Mouse (Mus musculus) kidney, postnatal 25 days (tissue): ENCODE data around the gene Gpr35.

ENCODE experiments used
- DNase-seq, 2 experiments: peaks; one replicate each; pipeline ENCODE4 v3.0.0; 2021; ENCODE audit warnings: mixed read lengths in 2 of 2

Gene Gpr35

DNA sequence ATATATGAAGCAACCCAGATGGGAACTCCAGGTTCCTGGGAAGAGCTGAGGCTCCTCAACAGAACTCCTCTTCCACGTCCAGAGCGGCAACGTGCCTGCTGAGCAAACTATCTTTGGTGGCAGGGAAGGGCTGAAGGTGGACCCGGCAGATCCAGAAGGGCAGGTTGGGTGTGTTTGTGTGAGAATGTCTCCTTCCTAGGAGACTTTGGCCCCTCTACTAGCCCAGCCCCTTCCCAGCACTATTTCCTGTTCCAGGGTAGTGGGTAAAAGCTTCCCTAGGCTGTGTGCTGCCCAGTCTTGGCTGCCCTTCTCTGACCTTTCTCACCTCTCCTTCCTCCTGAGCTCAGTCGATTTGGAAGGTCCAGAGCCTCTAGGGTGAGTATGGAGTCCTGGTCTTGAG, at the start of gene Gpr35:
Gene Gpr35 (plus strand): TSS at position 259 of the 400 bp plus-strand sequence.
- peak in 1 of 2 experiments; percentile 49 for DNase-seq

DNA sequence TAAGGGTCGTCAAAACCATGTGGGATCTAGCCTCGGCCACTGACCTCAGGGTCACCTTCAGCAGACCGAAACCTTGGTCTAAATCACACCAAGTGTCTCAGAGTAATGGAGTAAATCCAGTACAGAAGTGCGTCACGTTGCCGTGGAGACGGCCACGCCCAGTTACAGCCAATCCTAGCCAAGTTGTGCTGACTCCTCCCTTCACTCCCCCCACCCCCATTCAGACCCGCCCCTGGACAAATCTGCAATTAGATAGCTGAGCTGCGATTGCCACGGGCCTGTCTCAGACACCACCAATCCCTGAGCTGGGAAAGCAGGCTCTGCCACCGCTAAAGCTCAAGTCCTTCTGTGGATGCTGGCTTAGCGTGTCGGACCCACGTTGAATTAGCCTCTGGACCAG, 47.9 kb upstream of the Gpr35 start, which contains the start of gene Ankmy1:
Gene Ankmy1 (minus strand): TSS at position 121 of the 400 bp plus-strand sequence.
- DNase-seq, result peak; percentile 72 to 83

DNA sequence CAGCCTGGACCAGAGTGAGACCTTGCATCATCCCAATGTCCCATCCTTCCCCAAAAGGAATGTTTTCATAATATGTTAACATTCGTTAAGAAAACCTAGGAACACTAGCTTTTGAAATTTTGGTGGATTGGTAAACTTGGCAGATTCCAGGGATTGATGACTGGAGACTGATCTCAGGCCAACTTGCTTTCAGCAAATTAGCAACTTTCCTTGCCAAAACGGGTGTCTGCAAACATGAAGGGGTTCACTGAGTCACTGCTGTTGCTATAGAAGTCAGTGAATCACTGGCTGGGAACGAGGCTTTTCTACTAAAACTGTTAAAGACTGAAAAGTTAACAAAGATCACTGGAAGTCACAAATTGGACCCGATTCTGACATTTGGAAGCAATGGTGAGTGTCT, 47.0 kb upstream of the Gpr35 start:
- no peak for DNase-seq

GRCm38 (mm10) chr1:92905703-92906310, 44.9 kb upstream of the Gpr35 start:
- DNase-seq, result peak in 1 of 2 experiments; percentile 28

DNA sequence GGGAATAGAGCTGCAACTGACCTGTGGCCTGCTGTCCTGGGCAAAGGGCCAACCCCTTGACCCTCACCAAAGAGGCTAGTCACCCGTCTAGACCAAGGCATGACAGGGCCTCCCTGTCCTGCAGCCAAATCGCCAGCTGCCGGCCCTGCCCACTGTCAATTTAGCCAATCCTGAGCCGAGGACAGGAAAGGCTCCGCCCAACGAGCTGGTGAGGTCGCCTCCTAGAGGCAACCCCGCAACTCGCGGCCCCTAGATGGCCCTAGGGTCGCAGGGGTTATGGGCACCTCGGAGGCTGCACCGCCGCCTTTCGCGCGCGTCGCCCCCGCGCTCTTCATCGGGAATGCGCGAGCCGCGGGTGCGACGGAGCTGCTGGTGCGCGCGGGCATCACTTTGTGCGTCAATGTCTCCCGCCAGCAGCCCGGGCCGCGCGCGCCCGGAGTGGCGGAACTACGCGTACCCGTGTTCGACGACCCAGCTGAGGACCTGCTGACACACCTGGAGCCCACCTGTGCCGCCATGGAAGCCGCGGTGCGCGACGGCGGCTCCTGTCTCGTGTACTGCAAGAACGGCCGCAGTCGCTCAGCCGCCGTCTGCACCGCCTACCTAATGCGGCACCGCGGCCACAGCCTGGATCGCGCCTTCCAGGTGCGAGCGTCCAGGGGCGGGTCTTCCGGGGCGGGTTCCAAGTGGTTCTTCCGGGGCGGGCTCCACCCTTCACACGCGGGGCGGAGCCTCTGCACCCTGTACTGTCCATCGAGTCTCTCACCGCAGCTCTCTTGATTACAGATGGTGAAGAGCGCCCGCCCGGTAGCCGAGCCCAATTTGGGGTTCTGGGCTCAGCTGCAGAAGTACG, 43.7 kb upstream of the Gpr35 start, which contains the start of gene Dusp28:
Gene Dusp28 (plus strand): TSS at position 203 of the 853 bp plus-strand sequence.
- DNase-seq, result peak; percentile 95 to 98

- no peak for DNase-seq
Observed at GRCm38 (mm10) chr1:92907632-92908360, 42.9 kb upstream of the Gpr35 start.

GRCm38 (mm10) chr1:92908664-92909063, 42.0 kb upstream of the Gpr35 start:
- no peak for DNase-seq

- DNase-seq, result peak; percentile 24 to 46
Observed at GRCm38 (mm10) chr1:92909068-92909467, 41.6 kb upstream of the Gpr35 start.

DNA sequence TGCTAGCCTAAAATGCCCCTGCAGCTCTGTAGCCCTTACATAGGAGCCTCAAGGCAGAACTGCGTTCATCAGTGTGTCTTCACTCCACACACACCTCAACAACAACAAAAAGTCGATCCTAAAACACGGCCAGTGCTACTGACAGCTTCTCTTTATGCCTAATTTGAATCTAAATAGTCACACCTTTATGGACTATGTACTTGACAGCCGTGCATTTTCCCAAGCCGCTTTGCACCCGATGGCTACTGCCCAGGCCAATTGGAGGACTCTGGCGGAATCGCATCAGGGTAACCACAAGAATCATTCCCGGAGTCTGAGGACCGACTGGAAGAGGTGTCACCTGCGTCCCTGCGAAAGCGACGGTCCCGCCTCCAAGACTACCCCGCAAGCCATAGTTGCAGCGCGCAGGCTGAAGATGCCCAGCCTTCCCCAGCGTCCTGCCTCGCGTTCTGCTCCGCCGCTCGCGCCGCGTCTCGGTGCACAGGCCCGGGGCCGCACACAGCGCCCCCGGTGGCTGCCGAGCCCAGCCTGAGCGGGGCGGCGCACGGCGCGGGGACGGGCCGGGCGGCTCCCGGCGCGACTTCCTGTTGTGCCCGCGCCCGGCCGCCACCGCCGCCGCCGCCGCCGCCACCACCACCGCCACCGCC, 40.3 kb upstream of the Gpr35 start, which contains the start of gene Rnpepl1:
Gene Rnpepl1 (plus strand): TSS at position 545 of the 647 bp plus-strand sequence.
- DNase-seq, result peak; percentile 76 to 90

- peak; percentile 59 to 73 for DNase-seq
Observed at GRCm38 (mm10) chr1:92910925-92911720, 39.5 kb upstream of the Gpr35 start.

GRCm38 (mm10) chr1:92911721-92912138, 38.9 kb upstream of the Gpr35 start:
- DNase-seq, result peak; percentile 24 to 53

- DNase-seq, result peak in 1 of 2 experiments; percentile 44
Observed at GRCm38 (mm10) chr1:92912286-92912685, 38.4 kb upstream of the Gpr35 start.

DNA sequence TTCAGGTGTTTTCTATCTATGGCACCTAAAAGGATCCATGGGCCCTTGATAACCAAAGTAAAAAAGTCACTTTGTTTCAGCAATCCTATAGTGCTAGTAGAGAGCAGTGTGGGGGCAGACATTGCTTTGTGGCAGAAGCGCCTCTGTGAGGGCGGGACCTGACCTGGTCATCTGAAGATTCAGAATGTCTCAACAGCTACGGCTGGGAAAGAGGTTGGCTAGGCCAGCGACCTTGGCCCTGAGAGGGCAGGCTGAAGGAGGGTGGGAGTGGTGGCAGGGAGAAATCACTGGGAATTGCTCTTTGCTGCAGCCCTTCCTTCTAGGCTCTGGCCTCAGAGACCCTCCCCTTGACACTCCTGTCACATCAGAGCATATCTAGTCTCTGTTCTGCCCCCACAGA, 36.4 kb upstream of the Gpr35 start:
- no peak for DNase-seq

DNA sequence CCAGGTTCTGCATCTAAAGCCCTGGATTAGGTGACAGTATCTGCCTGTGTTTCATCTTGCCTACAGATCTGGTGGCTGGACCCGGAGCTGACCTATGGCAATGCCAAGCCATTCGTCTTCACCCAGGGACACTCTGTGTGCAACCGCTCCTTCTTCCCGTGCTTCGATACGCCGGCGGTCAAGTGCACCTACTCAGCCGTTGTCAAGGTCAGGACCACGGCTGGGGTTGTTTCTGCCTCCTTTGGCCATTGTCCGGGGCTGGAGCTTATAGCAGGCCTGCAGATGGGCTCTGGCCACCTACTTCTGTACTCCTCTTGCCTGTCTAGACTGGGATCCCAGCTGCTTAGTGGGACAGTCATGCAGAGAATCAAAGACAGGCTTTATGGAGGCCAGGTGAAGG, 35.7 kb upstream of the Gpr35 start:
- peak in 1 of 2 experiments; percentile 19 for DNase-seq

DNA sequence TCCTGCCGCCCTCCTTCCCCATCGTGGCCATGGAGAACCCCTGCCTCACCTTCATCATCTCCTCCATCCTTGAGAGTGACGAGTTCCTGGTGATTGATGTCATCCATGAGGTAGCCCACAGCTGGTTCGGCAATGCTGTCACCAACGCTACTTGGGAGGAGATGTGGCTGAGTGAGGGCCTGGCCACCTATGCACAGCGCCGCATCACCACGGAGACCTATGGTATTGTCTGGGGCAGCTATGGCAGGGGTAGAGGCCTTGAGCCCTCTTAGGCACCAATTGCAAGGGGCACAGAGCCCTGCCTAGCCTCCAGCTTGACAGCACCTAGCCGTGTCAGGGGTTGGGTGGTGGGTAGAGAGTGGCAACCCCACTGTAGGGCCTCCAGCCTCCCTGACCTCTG, 33.9 kb upstream of the Gpr35 start:
- peak in 1 of 2 experiments; percentile 36 for DNase-seq

DNA sequence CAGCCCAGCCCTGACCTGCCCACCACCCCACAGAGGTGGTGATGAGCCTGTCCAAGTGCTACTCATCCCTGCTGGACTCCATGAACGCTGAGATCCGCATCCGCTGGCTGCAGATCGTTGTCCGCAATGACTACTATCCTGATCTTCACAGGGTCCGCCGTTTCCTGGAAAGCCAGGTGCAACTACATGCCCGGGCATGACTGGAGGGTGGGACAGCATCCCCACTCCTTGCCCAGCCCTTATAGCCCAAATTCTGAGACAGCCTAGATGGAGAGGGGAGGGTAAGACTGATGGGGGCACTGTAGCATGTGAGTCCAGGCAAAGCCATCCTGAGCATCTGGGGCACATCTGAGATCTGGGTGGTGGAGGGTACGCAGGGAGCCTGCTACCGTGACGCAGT, 31.5 kb upstream of the Gpr35 start:
- DNase-seq, result peak in 1 of 2 experiments; percentile 30

- DNase-seq, result peak; percentile 27 to 48
Observed at GRCm38 (mm10) chr1:92919775-92920174, 30.9 kb upstream of the Gpr35 start.

- peak in 1 of 2 experiments; percentile 22 for DNase-seq
Observed at GRCm38 (mm10) chr1:92920474-92921200, 30.0 kb upstream of the Gpr35 start.

- DNase-seq, result peak in 1 of 2 experiments; percentile 22
Observed at GRCm38 (mm10) chr1:92921496-92921895, 29.2 kb upstream of the Gpr35 start.

GRCm38 (mm10) chr1:92930171-92930706, 20.4 kb upstream of the Gpr35 start:
- peak; percentile 77 to 86 for DNase-seq
